Mouse (Mus musculus): ENCODE measurements around the gene Fam166b. TPM values are rescaled to one million over a fixed set of nuclear protein-coding genes. Genes with fewer than 3 reads are reported as not detected.

The Fam166b gene
- polyA plus RNA-seq, 1 experiment: not detected

GRCm38 (mm10) chr4:43425197-43425596 is 3.7 kb downstream of the Fam166b start:
- Histone ChIP-seq H3K4me3 (ENCODE audit: extremely low read depth, insufficient read depth, insufficient read length) (no peak overlapping the region), H3K27ac (ENCODE audit: insufficient read depth, low read length) (no peak overlapping the region), H3K4me1 (ENCODE audit: control insufficient read depth, insufficient read depth, insufficient read length) (peaks cover 2% of the 10 kb centered on the region; the same call in 1 of the 2 replicates), H3K36me3 (ENCODE audit: control insufficient read depth, insufficient read depth, low read length) (no peaks in the 10 kb centered on the region), H3K27me3 (ENCODE audit: control insufficient read depth, insufficient read depth, low read length) (peaks cover 10% of the 10 kb centered on the region)
- no peak for DNase-seq (ENCODE audit: low read depth in 1 of 2, low spot score in 2 of 2)
- TF ChIP-seq CTCF (IDR thresholded peaks at IDR 0.05; ENCODE audit: extremely low read depth, insufficient read depth, insufficient read length, insufficient replicate concordance) (no peak), POLR2A (IDR thresholded peaks at IDR 0.05; ENCODE audit: low read depth, low read length) (no peak)
- 46% methylated on average over 14 of the region's 14 CpGs for WGBS

GRCm38 (mm10) chr4:43424072-43424471 is 4.9 kb downstream of the Fam166b start:
- no peak for TF ChIP-seq POLR2A (IDR thresholded peaks at IDR 0.05; ENCODE audit: low read depth, low read length)
- TF ChIP-seq CTCF (IDR thresholded peaks at IDR 0.05; ENCODE audit: extremely low read depth, insufficient read depth, insufficient read length, insufficient replicate concordance): no peak
- no peak for DNase-seq (ENCODE audit: low read depth in 1 of 2, low spot score in 2 of 2)
- Histone ChIP-seq H3K27ac (ENCODE audit: insufficient read depth, low read length) (no peak overlapping the region), H3K27me3 (ENCODE audit: control insufficient read depth, insufficient read depth, low read length) (peaks cover 10% of the 10 kb centered on the region), H3K4me3 (ENCODE audit: extremely low read depth, insufficient read depth, insufficient read length) (no peak overlapping the region), H3K4me1 (ENCODE audit: control insufficient read depth, insufficient read depth, insufficient read length) (peaks cover 2% of the 10 kb centered on the region; the same call in 1 of the 2 replicates), H3K36me3 (ENCODE audit: control insufficient read depth, insufficient read depth, low read length) (no peaks in the 10 kb centered on the region)
- 88% methylated on average over 9 of the region's 9 CpGs for WGBS

GRCm38 (mm10) chr4:43423267-43423934 is 5.5 kb downstream of the Fam166b start:
- H3K27me3 ChIP-seq (ENCODE audit: control insufficient read depth, insufficient read depth, low read length): peaks cover 10% of the 10 kb centered on the region
- H3K4me3 ChIP-seq (ENCODE audit: extremely low read depth, insufficient read depth, insufficient read length): no peak overlapping the region
- WGBS: 86% methylated on average over 20 of the region's 20 CpGs
- H3K27ac ChIP-seq (ENCODE audit: insufficient read depth, low read length): no peak overlapping the region
- peaks cover 2% of the 10 kb centered on the region; the same call in 1 of the 2 replicates for H3K4me1 ChIP-seq (ENCODE audit: control insufficient read depth, insufficient read depth, insufficient read length)
- H3K36me3 ChIP-seq (ENCODE audit: control insufficient read depth, insufficient read depth, low read length): no peaks in the 10 kb centered on the region
- TF ChIP-seq POLR2A (IDR thresholded peaks at IDR 0.05; ENCODE audit: low read depth, low read length) (no peak), CTCF (IDR thresholded peaks at IDR 0.05; ENCODE audit: extremely low read depth, insufficient read depth, insufficient read length, insufficient replicate concordance) (no peak)
- no peak for DNase-seq (ENCODE audit: low read depth in 1 of 2, low spot score in 2 of 2)

- Histone ChIP-seq H3K4me3 (ENCODE audit: extremely low read depth, insufficient read depth, insufficient read length) (no peak overlapping the region), H3K4me1 (ENCODE audit: control insufficient read depth, insufficient read depth, insufficient read length) (no peaks in the 10 kb centered on the region), H3K27me3 (ENCODE audit: control insufficient read depth, insufficient read depth, low read length) (peaks cover 8% of the 10 kb centered on the region), H3K36me3 (ENCODE audit: control insufficient read depth, insufficient read depth, low read length) (no peaks in the 10 kb centered on the region), H3K27ac (ENCODE audit: insufficient read depth, low read length) (no peak overlapping the region)
- TF ChIP-seq POLR2A (IDR thresholded peaks at IDR 0.05; ENCODE audit: low read depth, low read length) (no peak), CTCF (IDR thresholded peaks at IDR 0.05; ENCODE audit: extremely low read depth, insufficient read depth, insufficient read length, insufficient replicate concordance) (no peak)
- DNase-seq (ENCODE audit: low read depth in 1 of 2, low spot score in 2 of 2): no peak
- WGBS: 91% methylated on average over 28 of the region's 28 CpGs
These were observed 7.2 kb downstream of the Fam166b start for GRCm38 (mm10) chr4:43421632-43422240.

GRCm38 (mm10) chr4:43420305-43420704 is 8.6 kb downstream of the Fam166b start:
- Histone ChIP-seq H3K4me1 (ENCODE audit: control insufficient read depth, insufficient read depth, insufficient read length) (no peaks in the 10 kb centered on the region), H3K27me3 (ENCODE audit: control insufficient read depth, insufficient read depth, low read length) (no peaks in the 10 kb centered on the region), H3K4me3 (ENCODE audit: extremely low read depth, insufficient read depth, insufficient read length) (no peak overlapping the region), H3K27ac (ENCODE audit: insufficient read depth, low read length) (0 out of 2 replicates have a peak overlapping the region, but pooled peaks have one; percentile 4), H3K36me3 (ENCODE audit: control insufficient read depth, insufficient read depth, low read length) (no peaks in the 10 kb centered on the region)
- DNase-seq (ENCODE audit: low read depth in 1 of 2, low spot score in 2 of 2): peak; percentile 33 to 51
- peak; percentile 66; the same call in 1 of the 2 replicates for TF ChIP-seq CTCF (IDR thresholded peaks at IDR 0.05; ENCODE audit: extremely low read depth, insufficient read depth, insufficient read length, insufficient replicate concordance)
- no peak for TF ChIP-seq POLR2A (IDR thresholded peaks at IDR 0.05; ENCODE audit: low read depth, low read length)
- WGBS: 2% methylated on average over 6 of the region's 6 CpGs

GRCm38 (mm10) chr4:43419801-43420281 is 9.1 kb downstream of the Fam166b start:
- 0 out of 2 replicates have a peak overlapping the region, but pooled peaks have one; percentile 4 for H3K27ac ChIP-seq (ENCODE audit: insufficient read depth, low read length)
- no peak for DNase-seq (ENCODE audit: low read depth in 1 of 2, low spot score in 2 of 2)
- no peaks in the 10 kb centered on the region for H3K36me3 ChIP-seq (ENCODE audit: control insufficient read depth, insufficient read depth, low read length)
- H3K4me1 ChIP-seq (ENCODE audit: control insufficient read depth, insufficient read depth, insufficient read length): no peaks in the 10 kb centered on the region
- TF ChIP-seq CTCF (IDR thresholded peaks at IDR 0.05; ENCODE audit: extremely low read depth, insufficient read depth, insufficient read length, insufficient replicate concordance): no peak
- no peak for TF ChIP-seq POLR2A (IDR thresholded peaks at IDR 0.05; ENCODE audit: low read depth, low read length)
- 53% methylated on average over 9 of the region's 9 CpGs for WGBS
- no peak overlapping the region for H3K4me3 ChIP-seq (ENCODE audit: extremely low read depth, insufficient read depth, insufficient read length)
- H3K27me3 ChIP-seq (ENCODE audit: control insufficient read depth, insufficient read depth, low read length): no peaks in the 10 kb centered on the region

Data from spleen, adult 2 months (tissue).